Mouse (Mus musculus) heart, adult 2 months (tissue): ENCODE measurements around the gene Ccdc60.

ENCODE experiments used
- CTCF ChIP-seq: fragments of 200-600 bp; IDR thresholded peaks from 2 replicates; pipeline ENCODE4 v1.8.1; 2022; ENCODE audit warnings: antibody characterized with exemption, mild to moderate bottlenecking, moderate library complexity
- POLR2A ChIP-seq: fragments of 200-500 bp; IDR thresholded peaks from 2 replicates; pipeline ENCODE4 v1.6.1; 2011; ENCODE audit warnings: mild to moderate bottlenecking, low read depth, low read length, control low read depth; ENCODE audit not compliant: insufficient read depth

DNA sequence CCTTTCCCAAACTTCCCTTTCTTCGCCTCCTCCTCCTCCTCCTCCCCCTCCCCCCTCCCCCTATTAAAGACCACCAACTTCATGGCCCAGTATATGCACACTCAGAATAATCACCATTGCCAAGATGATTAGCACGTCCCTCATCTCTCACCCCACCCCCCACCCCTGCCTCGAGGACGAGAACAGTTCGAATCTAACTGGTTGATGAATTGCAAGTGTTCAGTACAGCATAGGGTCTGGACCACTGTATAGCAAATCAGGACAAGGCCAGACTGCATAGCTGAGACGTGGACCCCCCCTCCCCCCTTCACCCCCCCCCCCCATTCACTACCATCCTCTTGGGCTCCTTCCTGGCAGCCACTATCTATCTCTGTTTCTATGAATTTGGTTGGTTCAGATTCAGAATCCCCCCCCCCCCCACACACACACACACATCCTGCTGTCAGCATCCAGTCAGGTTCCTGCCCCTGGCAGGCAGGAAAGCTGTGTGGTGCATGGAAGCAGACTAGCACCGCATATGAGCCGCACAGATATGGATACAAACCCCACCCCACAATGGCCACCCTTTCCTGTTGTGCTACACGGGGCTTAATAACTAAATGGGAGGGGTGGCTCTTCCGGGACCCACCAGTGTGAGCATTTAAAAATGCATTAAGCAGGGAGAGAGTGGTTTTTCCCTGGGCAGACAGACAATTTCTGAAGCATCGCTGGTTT lies 79.2 kb downstream of the Ccdc60 start:
- TF ChIP-seq CTCF = no peak
- no peak for TF ChIP-seq POLR2A
